Mouse (Mus musculus): Measurements from ENCODE around the gene Atp2c2. TPM values are rescaled to one million over a fixed set of nuclear protein-coding genes. Genes with fewer than 3 reads are reported as not detected.

Atp2c2 gene
- total RNA-seq (2021), result under 1 TPM; 0.55 to 0.79 TPM

GRCm38 (mm10) chr8:119699549-119700134 is at the start of gene Atp2c2:
Gene Atp2c2, plus strand, starts transcription at chr8:119700009.
- DNase-seq (ENCODE audit: extremely low spot score in 1 of 2, low spot score in 2 of 2), result no peak
- intact Hi-C loops (cut with DNase I), result loop anchor here (5.0 kb wide), 1 partner anchor 43 kb away; no protein-coding TSS in a partner anchor

GRCm38 (mm10) chr8:119651324-119651723 is 48.5 kb upstream of the Atp2c2 start:
- no peak for DNase-seq (ENCODE audit: extremely low spot score in 1 of 2, low spot score in 2 of 2)
- intact Hi-C loops (cut with DNase I), result no loop called here

- DNase-seq (ENCODE audit: extremely low spot score in 1 of 2, low spot score in 2 of 2), result peak in 1 of 2 experiments; percentile 56
- intact Hi-C loops (cut with DNase I), result no loop called here
Observed at GRCm38 (mm10) chr8:119656709-119657464, 42.9 kb upstream of the Atp2c2 start.

- peak in 1 of 2 experiments; percentile 88 for DNase-seq (ENCODE audit: extremely low spot score in 1 of 2, low spot score in 2 of 2)
- intact Hi-C loops (cut with DNase I), result no loop called here
Observed at GRCm38 (mm10) chr8:119661081-119661480, 38.7 kb upstream of the Atp2c2 start.

- intact Hi-C loops (cut with DNase I), result no loop called here
- DNase-seq (ENCODE audit: extremely low spot score in 1 of 2, low spot score in 2 of 2), result peak in 1 of 2 experiments; percentile 86
Observed at GRCm38 (mm10) chr8:119661892-119662291, 37.9 kb upstream of the Atp2c2 start.

GRCm38 (mm10) chr8:119663440-119663839 is 36.4 kb upstream of the Atp2c2 start:
- intact Hi-C loops (cut with DNase I), result no loop called here
- peak in 1 of 2 experiments; percentile 77 for DNase-seq (ENCODE audit: extremely low spot score in 1 of 2, low spot score in 2 of 2)

- peak in 1 of 2 experiments; percentile 76 for DNase-seq (ENCODE audit: extremely low spot score in 1 of 2, low spot score in 2 of 2)
- intact Hi-C loops (cut with DNase I), result no loop called here
Observed at GRCm38 (mm10) chr8:119665270-119665669, 34.5 kb upstream of the Atp2c2 start.

- intact Hi-C loops (cut with DNase I), result no loop called here
- DNase-seq (ENCODE audit: extremely low spot score in 1 of 2, low spot score in 2 of 2), result peak in 1 of 2 experiments; percentile 63
Observed at GRCm38 (mm10) chr8:119666219-119666951, 33.4 kb upstream of the Atp2c2 start, which contains the start of gene Wfdc1. Gene Wfdc1, plus strand, starts transcription at chr8:119666365.

GRCm38 (mm10) chr8:119668447-119668846 is 31.4 kb upstream of the Atp2c2 start:
- DNase-seq (ENCODE audit: extremely low spot score in 1 of 2, low spot score in 2 of 2), result no peak
- intact Hi-C loops (cut with DNase I), result no loop called here

GRCm38 (mm10) chr8:119669284-119669683 is 30.5 kb upstream of the Atp2c2 start:
- DNase-seq (ENCODE audit: extremely low spot score in 1 of 2, low spot score in 2 of 2), result peak in 1 of 2 experiments; percentile 46

GRCm38 (mm10) chr8:119670419-119671091 is 29.3 kb upstream of the Atp2c2 start:
- intact Hi-C loops (cut with DNase I), result no loop called here
- peak in 1 of 2 experiments; percentile 63 for DNase-seq (ENCODE audit: extremely low spot score in 1 of 2, low spot score in 2 of 2)

More at GRCm38 (mm10) chr8:119669284-119669683, 30.5 kb upstream of the Atp2c2 start:
- intact Hi-C loops (cut with DNase I), result no loop called here

GRCm38 (mm10) chr8:119673976-119674555 is 25.7 kb upstream of the Atp2c2 start:
- intact Hi-C loops (cut with DNase I), result no loop called here
- no peak for DNase-seq (ENCODE audit: extremely low spot score in 1 of 2, low spot score in 2 of 2)

- intact Hi-C loops (cut with DNase I), result loop anchor here (5.0 kb wide), 1 partner anchor 233 kb away; no protein-coding TSS in a partner anchor
- no peak for DNase-seq (ENCODE audit: extremely low spot score in 1 of 2, low spot score in 2 of 2)
Observed at GRCm38 (mm10) chr8:119675457-119675856, 24.4 kb upstream of the Atp2c2 start.

GRCm38 (mm10) chr8:119676389-119676788 is 23.4 kb upstream of the Atp2c2 start:
- intact Hi-C loops (cut with DNase I), result loop anchor here (5.0 kb wide), 1 partner anchor 234 kb away; no protein-coding TSS in a partner anchor
- DNase-seq (ENCODE audit: extremely low spot score in 1 of 2, low spot score in 2 of 2), result peak; percentile 84 to 87

GRCm38 (mm10) chr8:119678138-119678843 is 21.5 kb upstream of the Atp2c2 start:
- peak in 1 of 2 experiments; percentile 72 for DNase-seq (ENCODE audit: extremely low spot score in 1 of 2, low spot score in 2 of 2)
- intact Hi-C loops (cut with DNase I), result loop anchor here (5.0 kb wide), 1 partner anchor 236 kb away; no protein-coding TSS in a partner anchor

GRCm38 (mm10) chr8:119679184-119679583 is 20.6 kb upstream of the Atp2c2 start:
- DNase-seq (ENCODE audit: extremely low spot score in 1 of 2, low spot score in 2 of 2), result no peak
- intact Hi-C loops (cut with DNase I), result loop anchor here (5.0 kb wide), 1 partner anchor 237 kb away; no protein-coding TSS in a partner anchor

- no peak for DNase-seq (ENCODE audit: extremely low spot score in 1 of 2, low spot score in 2 of 2)
- intact Hi-C loops (cut with DNase I), result no loop called here
Observed at GRCm38 (mm10) chr8:119690602-119691001, 9.2 kb upstream of the Atp2c2 start.

- intact Hi-C loops (cut with DNase I), result no loop called here
- no peak for DNase-seq (ENCODE audit: extremely low spot score in 1 of 2, low spot score in 2 of 2)
Observed at GRCm38 (mm10) chr8:119691989-119692388, 7.8 kb upstream of the Atp2c2 start.

Data from left cerebral cortex, postnatal 10 days (tissue).